Mouse (Mus musculus): Measurements from ENCODE around the gene Cyp2d11.
"Not testable (repeated sequence)": the region's sequence is repeated elsewhere in the genome, so short reads cannot be mapped to it uniquely, and the experiment has no call there.

GRCm38 (mm10) chr15:82389916-82390315, 3.9 kb downstream of the Cyp2d11 start:
- TF ChIP-seq EP300 (optimal IDR thresholded peaks at IDR 0.05); CTCF (IDR thresholded peaks at IDR 0.05; ENCODE audit: low read depth): not testable (repeated sequence)

Measured in stomach, postnatal 0 days (tissue).